Mouse (Mus musculus) right cerebral cortex, postnatal 36 days (tissue): ENCODE measurements around the gene Msrb2.
A peak's percentile ranks its signal among the peaks of the same experiment; 100 is the strongest.

ENCODE experiments used
- DNase-seq, 2 experiments: peaks; one replicate each; pipeline ENCODE4 v3.0.0; 2022; ENCODE audit warnings: low spot score in 2 of 2, mixed read lengths in 1 of 2

The Msrb2 gene

GRCm38 (mm10) chr2:19388329-19389103 lies 17.3 kb downstream of the Msrb2 start:
- DNase-seq = no peak

- DNase-seq = no peak
These were observed 19.3 kb downstream of the Msrb2 start for GRCm38 (mm10) chr2:19390411-19391143.

GRCm38 (mm10) chr2:19391649-19392048 lies 20.4 kb downstream of the Msrb2 start:
- DNase-seq = no peak

GRCm38 (mm10) chr2:19392793-19393192 lies 21.6 kb downstream of the Msrb2 start:
- DNase-seq = no peak

GRCm38 (mm10) chr2:19405409-19405808 lies 34.2 kb downstream of the Msrb2 start:
- no peak for DNase-seq

GRCm38 (mm10) chr2:19406531-19406930 lies 35.3 kb downstream of the Msrb2 start:
- no peak for DNase-seq

- peak; percentile 20 to 26 for DNase-seq
These were observed 43.2 kb downstream of the Msrb2 start for GRCm38 (mm10) chr2:19414222-19414965.

GRCm38 (mm10) chr2:19415063-19415521 lies 43.9 kb downstream of the Msrb2 start:
- peak in 1 of 2 experiments; percentile 26 for DNase-seq

GRCm38 (mm10) chr2:19416066-19416465 lies 44.8 kb downstream of the Msrb2 start:
- no peak for DNase-seq

- DNase-seq = no peak
These were observed 48.6 kb downstream of the Msrb2 start for GRCm38 (mm10) chr2:19419686-19420345.

GRCm38 (mm10) chr2:19422226-19422625 lies 51.0 kb downstream of the Msrb2 start:
- no peak for DNase-seq

- DNase-seq = no peak
These were observed 51.8 kb downstream of the Msrb2 start for GRCm38 (mm10) chr2:19423086-19423485.

GRCm38 (mm10) chr2:19429031-19429430 lies 57.8 kb downstream of the Msrb2 start:
- no peak for DNase-seq

GRCm38 (mm10) chr2:19429691-19430690 lies 58.8 kb downstream of the Msrb2 start:
- no peak for DNase-seq

- DNase-seq = no peak
These were observed 59.5 kb downstream of the Msrb2 start for GRCm38 (mm10) chr2:19430746-19431145.

- DNase-seq = no peak
These were observed 59.9 kb downstream of the Msrb2 start for GRCm38 (mm10) chr2:19431186-19431585.

GRCm38 (mm10) chr2:19431614-19432323 lies 60.5 kb downstream of the Msrb2 start:
- no peak for DNase-seq

- no peak for DNase-seq
These were observed 73.1 kb downstream of the Msrb2 start for GRCm38 (mm10) chr2:19444346-19444745.
